Mouse (Mus musculus) kidney, postnatal 0 days (tissue): ENCODE measurements around the gene Ccdc186. TPM values are rescaled to one million over a fixed set of nuclear protein-coding genes. Genes with fewer than 3 reads are reported as not detected.
A peak's percentile ranks its signal among the peaks of the same experiment; 100 is the strongest.

Experiments
- ATAC-seq: fragments of 200-750 bp; cut with Nextera tagmentation; replicated peaks from 2 replicates; pipeline ENCODE4 v1.8.0; 2017; ENCODE audit warnings: low read depth, moderate number of reproducible peaks, moderate TSS enrichment, moderate library complexity; ENCODE audit not compliant: low FRiP score
- DNase-seq: peaks from one replicate; pipeline ENCODE4 v3.0.0-alpha.2; 2016; ENCODE audit warnings: low spot score
- H3K27ac ChIP-seq: fragments of 300-500 bp; sonication (generic); 2 replicates; pipeline ENCODE4 v1.5.1; 2014; ENCODE audit warnings: mild to moderate bottlenecking
- H3K27me3 ChIP-seq: fragments of 300-500 bp; sonication (generic); 2 replicates; pipeline ENCODE4 v1.6.1; 2014; ENCODE audit warnings: low read length, mixed read lengths; ENCODE audit not compliant: insufficient read depth
- H3K36me3 ChIP-seq: fragments of 300-500 bp; sonication (generic); 2 replicates; pipeline ENCODE4 v1.6.1; 2014; ENCODE audit warnings: low read length, mixed read lengths; ENCODE audit not compliant: insufficient read depth
- H3K4me1 ChIP-seq: fragments of 300-500 bp; sonication (generic); replicated peaks from 2 replicates; pipeline ENCODE4 v1.6.1; 2014; ENCODE audit warnings: antibody characterized with exemption, low read length, mixed read lengths; ENCODE audit not compliant: insufficient read depth
- H3K4me2 ChIP-seq: fragments of 300-500 bp; sonication (generic); 2 replicates; pipeline ENCODE4 v1.6.1; 2014; ENCODE audit warnings: mild to moderate bottlenecking, low read length, moderate library complexity, mixed read lengths
- H3K4me3 ChIP-seq: fragments of 300-500 bp; sonication (generic); replicated peaks from 2 replicates; pipeline ENCODE4 v1.5.1; 2014; ENCODE audit warnings: low read depth, low read length
- H3K9ac ChIP-seq: fragments of 300-500 bp; sonication (generic); 2 replicates; pipeline ENCODE4 v1.6.1; 2014; ENCODE audit warnings: low read depth, low read length
- H3K9me3 ChIP-seq: fragments of 300-500 bp; sonication (generic); replicated peaks from 2 replicates; pipeline ENCODE4 v1.6.1; 2016; ENCODE audit warnings: low read length, inconsistent platforms, mixed read lengths
- CTCF ChIP-seq: IDR thresholded peaks from 2 replicates; pipeline ENCODE4 v1.5.1; 2016; ENCODE audit warnings: antibody characterized with exemption, low read depth, mild to moderate bottlenecking, moderate library complexity
- WGBS: fragments of 180-500 bp; shearing (Covaris S2); extraction: QIAGEN DNeasy Blood & Tissue Kit; methylation state at CpG from one replicate; pipeline ENCODE4 v1.1.7; 2014; 5-methylcytosine and 5-hydroxymethylcytosine counted together
- polyA plus RNA-seq: library from polyadenylated mRNA; unstranded; fragments of >200 nt; fragmentation: Nextera tagmentation; extraction: Ambion mirVana; gene quantifications from 2 replicates; pipeline ENCODE4 v1.2.1, GENCODE M21; 2015

The Ccdc186 gene
- 20.3 TPM in 2 replicates for polyA plus RNA-seq

- Histone ChIP-seq H3K27me3 (no peaks in the 10 kb centered on the region), H3K4me2 (peak within 1 kb of the TSS; percentile 74), H3K4me3 (peak within 1 kb of the TSS; percentile 82), H3K9ac (peak within 1 kb of the TSS; percentile 86), H3K9me3 (no peaks in the 10 kb centered on the region), H3K27ac (peak within 1 kb of the TSS; percentile 78), H3K36me3 (no peaks in the 10 kb centered on the region), H3K4me1 (peaks cover 20% of the 10 kb centered on the region)
- DNase-seq, result peak; percentile 98
- peak; percentile 95 for ATAC-seq
- TF ChIP-seq CTCF, result 0 out of 2 replicates have a peak, but pooled peaks have one; percentile 6
- WGBS, result under 1% methylated on average over 77 of the region's 79 CpGs
Measured at GRCm38 (mm10) chr19:56821798-56822447, at the start of gene Ccdc186. TSS of gene Ccdc186 (minus strand) at chr19:56822190.

- no peak for ATAC-seq
- Histone ChIP-seq H3K4me1 (no peaks in the 10 kb centered on the region), H3K9ac (no peak overlapping the region), H3K27ac (no peak overlapping the region), H3K9me3 (no peaks in the 10 kb centered on the region), H3K36me3 (no peaks in the 10 kb centered on the region), H3K27me3 (peaks cover 6% of the 10 kb centered on the region; the same call in 1 of the 2 replicates), H3K4me3 (no peak overlapping the region), H3K4me2 (no peak overlapping the region)
- no peak for DNase-seq
- 70% methylated on average over 4 of the region's 4 CpGs for WGBS
- no peak for TF ChIP-seq CTCF
Measured at GRCm38 (mm10) chr19:56867701-56868100, 45.7 kb upstream of the Ccdc186 start.

DNA sequence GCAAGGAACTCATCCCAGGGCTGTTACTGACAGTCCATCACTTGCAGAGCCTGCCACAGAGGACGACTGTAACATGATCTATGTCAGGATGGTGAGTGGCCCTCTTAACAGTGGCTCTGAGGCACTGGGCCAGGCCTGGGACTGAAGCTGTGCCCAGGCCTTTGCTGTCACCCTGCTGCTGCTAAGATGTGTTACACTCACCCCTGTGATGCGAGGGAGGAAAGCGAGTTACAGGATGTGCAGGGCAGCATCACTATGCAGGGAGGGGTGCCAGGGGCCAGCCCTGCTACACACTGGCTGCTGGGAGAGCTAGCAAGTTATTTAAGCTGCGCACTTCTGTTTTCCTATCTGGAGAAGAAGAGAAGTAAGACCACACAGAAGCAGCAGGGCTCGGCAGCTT, 34.5 kb upstream of the Ccdc186 start:
- DNase-seq (peak; percentile 31), ATAC-seq (no peak)
- H3K4me2 ChIP-seq, result no peak overlapping the region

DNA sequence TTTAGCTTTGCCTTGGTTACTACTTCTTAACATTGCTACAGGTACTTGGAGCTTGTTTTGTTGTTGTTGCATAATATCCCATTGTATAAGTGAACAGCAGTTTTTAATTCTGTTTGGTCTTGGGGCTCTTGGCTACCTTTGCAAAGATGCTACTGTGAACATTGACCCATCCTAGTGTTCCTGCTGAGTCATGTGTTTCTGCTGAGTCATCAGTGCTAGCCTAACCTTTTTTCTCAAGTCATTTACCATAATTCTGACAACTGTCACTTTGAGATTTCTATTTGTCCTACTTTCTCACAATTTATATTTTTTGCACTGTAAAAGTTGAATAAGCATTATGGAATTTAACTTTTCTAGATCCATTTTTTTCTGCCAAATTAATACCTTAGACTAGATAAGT, 30.6 kb upstream of the Ccdc186 start:
- H3K4me1 ChIP-seq, result no peaks in the 10 kb centered on the region
- H3K27me3 ChIP-seq, result no peaks in the 10 kb centered on the region
- no peak overlapping the region for H3K4me2 ChIP-seq
- no peak overlapping the region for H3K27ac ChIP-seq
- DNase-seq (no peak), ATAC-seq (no peak)
- H3K9me3 ChIP-seq, result no peaks in the 10 kb centered on the region
- H3K36me3 ChIP-seq, result no peaks in the 10 kb centered on the region
- no peak overlapping the region for H3K4me3 ChIP-seq
- H3K9ac ChIP-seq, result no peak overlapping the region
- TF ChIP-seq CTCF, result no peak

More for the DNA sequence above, 34.5 kb upstream of the Ccdc186 start:
- Histone ChIP-seq H3K4me3 (no peak overlapping the region), H3K36me3 (no peaks in the 10 kb centered on the region), H3K4me1 (no peaks in the 10 kb centered on the region), H3K27ac (no peak overlapping the region), H3K9ac (no peak overlapping the region), H3K9me3 (no peaks in the 10 kb centered on the region), H3K27me3 (no peaks in the 10 kb centered on the region)
- no peak for TF ChIP-seq CTCF
- WGBS, result 23% methylated on average over 5 of the region's 5 CpGs

DNA sequence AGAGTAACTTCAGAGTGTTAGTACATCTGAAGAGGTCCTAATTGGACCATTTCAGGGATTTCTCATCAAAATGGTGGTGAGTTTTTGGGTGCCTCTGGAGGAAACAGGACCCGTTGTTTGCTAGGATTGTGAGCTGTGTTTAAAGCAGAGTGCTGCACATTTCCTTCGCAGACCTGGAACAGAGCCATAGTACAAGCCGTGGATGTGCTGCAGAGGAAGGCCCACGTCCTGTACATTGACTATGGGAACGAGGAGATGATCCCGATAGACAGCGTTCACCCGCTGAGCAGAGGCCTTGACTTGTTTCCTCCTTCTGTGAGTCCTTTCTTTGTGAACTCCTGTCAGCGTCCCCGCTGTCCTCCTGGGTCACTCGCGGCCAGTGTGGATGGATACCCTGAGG, 21.0 kb upstream of the Ccdc186 start:
- ATAC-seq, result no peak
- no peak for DNase-seq

GRCm38 (mm10) chr19:56838942-56839706, 17.1 kb upstream of the Ccdc186 start:
- Histone ChIP-seq H3K4me3 (no peak overlapping the region), H3K9me3 (no peaks in the 10 kb centered on the region), H3K9ac (no peak overlapping the region), H3K4me2 (no peak overlapping the region), H3K27me3 (no peaks in the 10 kb centered on the region), H3K36me3 (no peaks in the 10 kb centered on the region), H3K4me1 (no peaks in the 10 kb centered on the region), H3K27ac (no peak overlapping the region)
- ATAC-seq (no peak), DNase-seq (no peak)
- peak; percentile 18; the same call in 1 of the 2 replicates for TF ChIP-seq CTCF
- WGBS, result 71% methylated on average over 17 of the region's 17 CpGs

More for the DNA sequence above, 21.0 kb upstream of the Ccdc186 start:
- no peaks in the 10 kb centered on the region for H3K36me3 ChIP-seq
- no peak overlapping the region for H3K4me2 ChIP-seq
- 76% methylated on average over 12 of the region's 12 CpGs for WGBS
- no peaks in the 10 kb centered on the region for H3K4me1 ChIP-seq
- no peaks in the 10 kb centered on the region for H3K9me3 ChIP-seq
- no peak overlapping the region for H3K9ac ChIP-seq
- no peaks in the 10 kb centered on the region for H3K27me3 ChIP-seq
- H3K27ac ChIP-seq, result no peak overlapping the region
- TF ChIP-seq CTCF, result no peak
- H3K4me3 ChIP-seq, result no peak overlapping the region
